Mouse (Mus musculus): ENCODE results near the gene Krr1. TPM values are rescaled to one million over a fixed set of nuclear protein-coding genes. Genes with fewer than 3 reads are reported as not detected.

Krr1 gene
- polyA plus RNA-seq (2021), result 37.9 TPM

- ChIA-PET POLR2A (interaction anchor here (0.7 to 1.3 kb wide), 2 partner anchors 9 to 11 kb away, joined by 3 to 4 read pairs; no protein-coding TSS in a partner anchor), CTCF (interaction anchor here (0.9 to 1.4 kb wide), 5 partner anchors 12 to 187 kb away, joined by 3 to 5 read pairs (median 4); partner anchors contain the start of gene Glipr1l3)
- peaks cover 3% of the 10 kb centered on the region for H3K27me3 ChIP-seq
- in situ Hi-C loops (cut with MboI; ENCODE audit: low pct_unique_long_range_greater_than_20kb), result no loop called here
- no peak for TF ChIP-seq CTCF (IDR thresholded peaks at IDR 0.05)
- peak; percentile 76 for DNase-seq (ENCODE audit: low read depth, low spot score)
- peak; percentile 93 for ATAC-seq
These were observed at the start of gene Krr1 for GRCm38 (mm10) chr10:111972542-111973361. Gene Krr1 (plus strand): TSS chr10:111972664.

DNA sequence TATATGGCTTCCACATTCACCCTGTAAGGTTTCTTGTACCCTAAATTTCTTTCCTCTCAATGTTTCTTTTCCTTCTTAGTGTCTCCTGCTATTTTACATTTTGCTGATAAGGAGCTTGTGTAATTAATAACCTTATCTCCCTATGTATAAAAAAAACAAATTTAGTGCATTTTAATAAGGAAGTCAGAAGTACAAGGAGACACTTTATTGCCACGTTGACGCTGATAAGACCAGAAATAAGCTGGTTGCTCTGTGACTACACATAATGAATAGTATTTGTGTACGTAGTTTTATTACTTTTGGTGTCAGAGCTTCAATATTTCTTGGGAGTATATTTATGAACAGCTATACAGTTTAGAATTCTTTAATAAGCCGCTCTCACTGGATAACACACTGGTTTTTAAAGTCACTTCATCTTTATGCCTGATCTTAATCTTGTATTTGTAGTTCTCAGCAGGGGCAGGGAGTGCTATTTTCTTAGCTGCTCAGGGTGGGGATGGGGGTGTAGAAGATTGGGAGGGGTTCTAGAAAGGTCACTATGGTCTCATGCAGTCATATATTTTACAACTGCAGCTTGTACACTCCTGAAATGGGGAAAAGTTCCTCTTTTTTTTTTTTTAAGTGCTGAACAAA, 48.8 kb upstream of the Krr1 start:
- in situ Hi-C loops (cut with MboI; ENCODE audit: low pct_unique_long_range_greater_than_20kb), result loop anchor here (5.0 kb wide), 1 partner anchor 416 kb away; the partner anchor contains the start of gene Phlda1
- H3K27me3 ChIP-seq, result no peaks in the 10 kb centered on the region
- ATAC-seq (no peak), DNase-seq (ENCODE audit: low read depth, low spot score) (no peak)
- ChIA-PET CTCF (interaction anchor here (0.9 to 2.2 kb wide), 5 partner anchors 84 to 419 kb away, joined by 3 to 5 read pairs (median 3); no protein-coding TSS in a partner anchor), POLR2A (no interaction called here)
- no peak for TF ChIP-seq CTCF (IDR thresholded peaks at IDR 0.05)

DNA sequence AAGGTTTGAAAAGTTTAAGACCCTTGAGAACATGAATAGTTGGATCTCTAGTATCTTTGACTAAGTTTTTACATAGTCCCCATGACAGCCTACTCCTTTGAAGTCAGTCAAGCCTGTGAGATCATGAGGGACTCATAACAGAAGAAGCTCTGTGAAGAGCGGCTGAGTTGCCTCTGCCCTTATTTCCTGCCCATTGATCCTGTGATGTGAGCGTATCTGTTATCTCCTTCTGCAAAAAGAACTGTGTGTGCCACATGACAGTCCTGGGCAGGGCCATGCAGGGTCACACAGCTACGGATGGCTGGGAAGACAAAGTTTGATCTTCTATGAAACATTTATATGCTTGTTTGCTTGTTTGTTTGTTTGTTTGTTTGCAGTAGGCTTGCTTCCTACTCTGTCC, 48.3 kb upstream of the Krr1 start:
- DNase-seq (ENCODE audit: low read depth, low spot score) (no peak), ATAC-seq (no peak)
- ChIA-PET POLR2A (no interaction called here), CTCF (interaction anchor here (0.9 to 2.2 kb wide), 6 partner anchors 84 to 421 kb away, joined by 3 to 5 read pairs (median 4); no protein-coding TSS in a partner anchor)
- TF ChIP-seq CTCF (IDR thresholded peaks at IDR 0.05), result no peak
- in situ Hi-C loops (cut with MboI; ENCODE audit: low pct_unique_long_range_greater_than_20kb), result loop anchor here (5.0 kb wide), 1 partner anchor 417 kb away; the partner anchor contains the start of gene Phlda1
- no peaks in the 10 kb centered on the region for H3K27me3 ChIP-seq

DNA sequence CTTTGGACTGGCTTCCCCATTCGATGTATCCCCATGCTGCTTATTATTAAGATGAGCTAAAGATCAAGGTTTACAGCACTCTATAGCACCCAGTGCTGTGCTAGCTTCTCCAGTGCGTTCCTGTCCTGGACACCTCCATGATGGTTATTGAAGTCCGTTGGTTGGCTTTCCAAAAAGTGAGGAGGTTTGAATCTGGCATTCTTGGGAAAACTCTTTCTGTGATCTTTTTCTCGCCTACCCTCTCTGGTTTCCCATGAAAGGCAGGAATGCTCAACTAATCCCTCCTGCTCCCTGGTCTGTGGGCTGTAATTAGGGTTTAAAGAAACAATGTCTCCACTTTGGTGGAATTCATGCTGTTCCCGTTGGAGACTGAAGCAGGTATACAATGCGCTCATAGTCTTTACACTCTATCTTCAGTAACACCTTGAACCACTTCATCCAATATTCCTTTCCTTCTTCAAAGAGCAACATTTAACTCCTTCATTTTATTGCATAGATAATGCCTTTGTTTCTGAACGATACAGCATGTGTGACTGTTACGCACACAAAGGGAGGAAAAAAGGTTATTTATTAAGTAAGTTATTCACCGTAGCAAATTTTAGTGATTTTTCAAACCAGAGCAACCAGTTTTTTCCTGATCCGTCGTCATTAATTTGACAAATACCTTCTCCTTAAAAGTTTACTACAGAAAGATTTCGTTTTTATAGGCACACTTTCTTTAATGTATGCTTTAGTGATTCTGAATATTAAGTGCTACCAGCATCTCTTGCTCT, 47.6 kb upstream of the Krr1 start:
- CTCF ChIA-PET, result interaction anchor here (0.9 to 2.2 kb wide), 7 partner anchors 12 to 422 kb away, joined by 3 to 5 read pairs (median 3); no protein-coding TSS in a partner anchor
- in situ Hi-C loops (cut with MboI; ENCODE audit: low pct_unique_long_range_greater_than_20kb), result loop anchor here (5.0 kb wide), 2 partner anchors 73 to 418 kb away; partner anchors contain the start of gene Phlda1
- no peak for ATAC-seq
- no peaks in the 10 kb centered on the region for H3K27me3 ChIP-seq
- TF ChIP-seq CTCF (IDR thresholded peaks at IDR 0.05), result no peak
- DNase-seq (ENCODE audit: low read depth, low spot score), result no peak
- POLR2A ChIA-PET, result interaction anchor here (0.6 kb wide), 1 partner anchor 320 kb away, joined by 3 read pairs; no protein-coding TSS in a partner anchor

DNA sequence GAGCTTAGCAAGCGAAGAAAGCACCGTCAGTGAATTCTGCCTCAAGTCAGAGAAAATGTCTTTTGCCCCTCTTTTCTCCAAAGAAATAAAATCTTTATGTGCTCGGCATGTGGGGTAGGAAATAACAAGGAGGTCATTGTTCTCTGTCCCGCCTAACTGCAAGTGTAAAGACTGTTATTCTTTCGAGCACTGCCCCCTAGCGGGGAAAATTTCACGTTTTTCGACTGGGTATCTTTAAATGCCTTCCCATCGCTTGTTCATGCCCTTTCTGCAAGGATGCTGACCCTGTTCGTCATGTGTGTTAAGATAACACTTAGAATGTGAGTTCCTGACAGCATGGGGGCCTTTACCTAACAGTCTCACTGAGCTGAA, 47.0 kb upstream of the Krr1 start:
- no peak for DNase-seq (ENCODE audit: low read depth, low spot score)
- no peak for ATAC-seq
- CTCF ChIA-PET, result interaction anchor here (0.8 to 2.2 kb wide), 7 partner anchors 11 to 422 kb away, joined by 3 to 5 read pairs (median 4); no protein-coding TSS in a partner anchor
- TF ChIP-seq CTCF (IDR thresholded peaks at IDR 0.05), result peak; percentile 81
- H3K27me3 ChIP-seq, result no peaks in the 10 kb centered on the region
- POLR2A ChIA-PET, result no interaction called here
- in situ Hi-C loops (cut with MboI; ENCODE audit: low pct_unique_long_range_greater_than_20kb), result loop anchor here (5.0 kb wide), 1 partner anchor 73 kb away; no protein-coding TSS in a partner anchor

DNA sequence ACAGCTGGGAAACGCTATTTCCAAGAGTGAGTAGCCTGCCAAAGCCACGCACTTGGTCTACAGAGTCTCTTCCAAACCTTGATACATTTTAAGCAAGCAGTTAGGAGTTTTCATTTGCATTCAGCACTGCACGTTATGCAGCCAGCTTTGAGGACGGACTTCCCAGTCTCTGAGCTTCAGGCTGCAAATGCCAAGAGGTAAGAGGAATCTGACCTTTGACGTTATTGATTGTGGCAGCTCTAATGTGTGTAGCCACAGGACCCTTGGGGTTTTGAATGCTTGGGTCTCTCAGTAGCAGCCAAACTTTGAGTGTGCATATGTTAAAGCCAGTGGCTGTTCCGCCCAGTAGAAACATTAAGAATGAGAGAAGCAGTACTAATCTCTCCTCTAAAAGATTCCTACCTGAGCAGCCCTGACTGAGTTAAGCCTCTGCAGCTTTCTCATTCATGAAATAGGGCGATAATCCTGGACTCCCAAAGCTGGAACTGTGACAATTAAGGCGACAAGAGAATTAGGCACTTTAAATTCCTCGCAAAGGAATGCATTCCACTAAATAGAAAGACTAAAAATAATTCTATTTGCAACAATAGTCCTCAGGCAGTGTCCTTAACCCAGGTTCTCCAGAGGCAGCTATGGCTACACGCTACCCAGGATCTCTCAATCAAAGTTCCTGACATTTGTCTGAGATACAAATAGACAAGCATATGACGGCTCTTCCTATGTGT, 39.7 kb upstream of the Krr1 start:
- ChIA-PET POLR2A (interaction anchor here (0.8 kb wide), 1 partner anchor 428 kb away, joined by 3 read pairs; no protein-coding TSS in a partner anchor), CTCF (interaction anchor here (1.1 to 1.4 kb wide), 2 partner anchors 25 to 430 kb away, joined by 3 read pairs; no protein-coding TSS in a partner anchor)
- DNase-seq (ENCODE audit: low read depth, low spot score) (no peak), ATAC-seq (no peak)
- no peaks in the 10 kb centered on the region for H3K27me3 ChIP-seq
- TF ChIP-seq CTCF (IDR thresholded peaks at IDR 0.05), result no peak
- in situ Hi-C loops (cut with MboI; ENCODE audit: low pct_unique_long_range_greater_than_20kb), result no loop called here

DNA sequence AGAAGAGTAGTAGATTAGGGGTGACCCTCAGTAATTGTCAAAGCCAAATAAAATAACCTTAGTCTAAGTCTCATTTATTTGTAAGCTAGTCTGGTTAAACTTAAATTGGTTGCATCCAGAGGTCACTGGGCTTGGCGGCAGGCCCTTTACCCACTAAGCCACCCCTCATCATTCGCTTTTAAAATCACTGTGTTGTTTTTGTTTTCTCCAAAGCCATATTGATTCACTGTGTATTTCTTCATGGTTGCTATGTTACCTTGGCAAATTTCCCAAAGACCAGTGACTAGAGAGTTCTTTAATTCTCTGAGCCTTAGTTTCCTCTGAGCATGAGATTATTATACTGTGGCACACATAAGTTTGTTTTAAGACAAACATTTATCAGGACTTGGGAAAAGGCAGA, 37.3 kb upstream of the Krr1 start:
- in situ Hi-C loops (cut with MboI; ENCODE audit: low pct_unique_long_range_greater_than_20kb), result no loop called here
- DNase-seq (ENCODE audit: low read depth, low spot score), result peak; percentile 65
- peak; percentile 29 for ATAC-seq
- POLR2A ChIA-PET, result no interaction called here
- CTCF ChIA-PET, result interaction anchor here (1.0 kb wide), 1 partner anchor 433 kb away, joined by 3 read pairs; no protein-coding TSS in a partner anchor
- H3K27me3 ChIP-seq, result no peaks in the 10 kb centered on the region
- TF ChIP-seq CTCF (IDR thresholded peaks at IDR 0.05), result no peak

DNA sequence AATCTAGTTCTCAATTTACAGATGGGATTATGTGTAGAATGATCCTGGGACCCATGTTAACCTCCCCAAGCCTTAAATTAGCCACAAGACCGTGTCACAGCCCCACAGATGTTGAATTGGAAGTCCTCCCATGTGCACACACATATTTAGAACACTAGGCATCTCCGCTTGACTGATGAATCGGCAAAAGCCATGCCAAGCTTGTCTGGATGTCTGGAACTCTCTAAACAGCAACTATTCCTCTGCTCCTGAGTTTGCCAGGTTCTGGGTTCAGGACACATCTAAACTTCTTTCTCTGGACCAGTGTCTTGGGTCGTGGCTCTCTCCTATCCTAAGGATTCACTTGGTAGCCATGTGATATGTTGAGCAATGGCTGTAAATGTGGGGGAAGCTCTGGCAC, 36.4 kb upstream of the Krr1 start:
- DNase-seq (ENCODE audit: low read depth, low spot score), result no peak
- no peaks in the 10 kb centered on the region for H3K27me3 ChIP-seq
- ChIA-PET CTCF (interaction anchor here (1.0 to 1.2 kb wide), 2 partner anchors 10 to 21 kb away, joined by 3 read pairs; no protein-coding TSS in a partner anchor), POLR2A (no interaction called here)
- no peak for TF ChIP-seq CTCF (IDR thresholded peaks at IDR 0.05)
- in situ Hi-C loops (cut with MboI; ENCODE audit: low pct_unique_long_range_greater_than_20kb), result no loop called here
- ATAC-seq, result peak; percentile 3

GRCm38 (mm10) chr10:111936491-111937145, 35.8 kb upstream of the Krr1 start:
- in situ Hi-C loops (cut with MboI; ENCODE audit: low pct_unique_long_range_greater_than_20kb), result no loop called here
- ATAC-seq, result peak; percentile 84
- DNase-seq (ENCODE audit: low read depth, low spot score), result peak; percentile 83
- CTCF ChIA-PET, result interaction anchor here (1.0 to 1.2 kb wide), 2 partner anchors 11 to 20 kb away, joined by 3 read pairs; no protein-coding TSS in a partner anchor
- H3K27me3 ChIP-seq, result no peaks in the 10 kb centered on the region
- TF ChIP-seq CTCF (IDR thresholded peaks at IDR 0.05), result no peak
- POLR2A ChIA-PET, result no interaction called here
